Mouse (Mus musculus) ES-CJ7 (cell line): ENCODE measurements at regions not wholly inside any gene's neighbourhood (a gene's known extent, or its start where the extent isn't known, plus 50 kb on each side); places are given as distances from the start of the nearest gene placed in this dataset.

Source experiments
- DNase-seq: peaks from one replicate; pipeline ENCODE4 v3.0.0; 2011; ENCODE audit warnings: low read depth, low spot score

DNA sequence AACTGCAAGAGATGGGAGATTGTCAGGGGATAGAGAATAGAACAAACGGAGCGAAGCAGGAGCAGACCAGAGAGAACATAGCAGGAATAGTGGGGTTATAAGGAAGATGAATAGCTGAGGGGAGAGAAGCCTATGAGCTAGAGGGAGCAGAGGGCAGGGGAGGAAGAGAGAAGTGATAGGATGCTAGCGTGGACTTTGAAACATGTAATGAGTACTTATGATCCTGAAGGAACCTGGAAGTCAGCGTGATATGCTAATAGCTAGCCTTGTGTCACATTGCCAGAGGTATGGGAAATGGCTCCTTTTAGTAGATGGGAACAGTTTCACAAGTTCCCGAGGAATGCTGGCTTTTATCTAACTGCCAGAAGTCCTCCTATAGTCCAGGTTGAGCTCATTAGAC is 51.8 kb downstream of the Calml3 start:
- no peak for DNase-seq

DNA sequence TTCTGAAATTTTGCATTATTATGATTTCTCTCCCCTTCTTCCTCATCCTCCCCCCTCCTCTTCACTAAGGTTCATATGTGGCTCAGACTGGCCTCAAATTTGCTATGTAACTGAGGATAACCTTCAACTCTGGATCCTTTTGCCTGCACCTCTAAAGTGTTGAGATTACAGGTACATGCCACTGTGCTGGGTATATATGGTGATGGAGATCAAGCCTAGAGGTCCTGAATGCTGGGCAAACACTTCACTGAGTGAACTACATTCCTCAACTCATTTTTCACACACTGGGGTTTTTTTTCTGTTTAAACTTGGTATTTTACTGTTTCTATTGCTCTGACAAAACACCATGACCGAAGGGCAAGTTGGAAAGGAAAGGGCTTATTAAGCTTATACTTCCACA is 52.9 kb downstream of the Calml3 start:
- no peak for DNase-seq

DNA sequence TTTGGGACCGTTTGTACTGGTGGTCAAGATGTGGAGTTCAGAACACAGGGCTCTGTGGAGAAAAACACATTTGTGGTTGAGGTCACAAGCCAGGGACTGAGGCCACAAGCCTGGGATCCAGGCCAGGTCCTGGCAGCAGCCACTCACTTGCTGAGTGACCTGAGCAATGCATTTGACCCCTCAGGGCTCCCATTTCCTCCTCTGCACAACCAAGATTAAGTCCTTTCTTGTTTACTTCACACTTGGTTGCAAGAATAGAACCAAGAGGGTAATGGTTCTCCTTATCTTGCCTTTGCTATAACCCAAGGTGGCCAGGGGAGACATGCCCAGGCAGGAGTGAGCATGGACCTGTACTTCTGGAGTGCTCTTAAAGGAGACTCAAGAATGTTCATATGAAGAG is 53.4 kb downstream of the Calml3 start:
- no peak for DNase-seq

DNA sequence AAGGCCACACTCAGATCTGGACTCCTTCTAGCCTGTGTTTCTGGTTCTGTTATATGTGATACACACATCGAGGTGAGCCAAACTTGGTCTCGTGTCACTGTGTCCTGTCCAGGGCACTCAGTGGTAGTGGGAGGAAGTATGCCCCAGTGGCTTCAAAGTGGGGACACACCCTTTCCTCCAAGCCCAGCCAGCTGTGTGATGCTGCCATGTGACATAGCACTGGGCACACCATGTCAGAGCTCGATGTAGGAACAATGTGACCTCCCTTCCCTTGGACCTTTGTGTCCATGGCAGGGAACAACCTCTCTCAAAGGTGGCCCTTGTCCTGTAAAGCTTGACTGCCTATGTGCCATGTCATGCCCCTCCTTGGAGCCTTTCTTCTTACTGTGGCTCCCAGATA is 54.5 kb downstream of the Calml3 start:
- no peak for DNase-seq

DNA sequence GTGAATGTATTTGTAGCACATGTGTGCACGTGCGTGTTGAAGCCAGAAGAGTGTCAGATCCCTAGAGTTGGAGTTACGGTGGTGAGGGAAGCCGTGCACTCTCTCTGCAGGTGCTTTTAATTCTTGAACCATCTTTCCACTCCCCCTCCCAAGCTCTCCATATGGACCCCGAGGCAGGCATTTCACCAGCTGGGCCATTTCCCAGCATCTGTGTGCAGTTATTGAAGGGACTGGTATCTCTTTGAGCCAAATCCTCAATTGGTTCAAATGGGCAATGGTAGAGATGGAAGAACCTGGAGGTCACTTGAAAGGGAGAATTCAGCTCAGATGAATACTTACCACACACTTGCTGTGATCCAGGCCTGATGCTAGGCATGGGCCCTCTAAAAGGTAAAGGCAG is 55.3 kb downstream of the Calml3 start:
- no peak for DNase-seq

DNA sequence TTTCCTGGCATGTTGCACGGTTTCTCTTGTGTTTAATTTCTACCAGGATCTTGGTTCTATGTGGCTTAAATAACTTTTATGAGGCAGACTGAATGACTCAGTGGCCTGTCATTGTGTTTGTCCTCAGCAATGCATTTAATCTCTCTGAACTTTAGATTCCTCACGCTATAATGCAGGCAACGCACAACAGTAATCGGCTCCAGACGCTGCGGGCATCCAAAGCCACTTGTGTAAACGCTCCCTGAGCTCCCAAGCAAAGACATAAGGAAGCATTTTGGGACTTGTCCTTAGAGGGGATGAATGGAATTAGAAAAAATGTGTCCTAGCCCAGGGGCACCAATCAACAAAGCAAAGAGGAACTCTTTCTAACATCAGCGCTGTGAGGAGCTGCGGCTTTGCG is 57.6 kb downstream of the Calml3 start:
- no peak for DNase-seq

DNA sequence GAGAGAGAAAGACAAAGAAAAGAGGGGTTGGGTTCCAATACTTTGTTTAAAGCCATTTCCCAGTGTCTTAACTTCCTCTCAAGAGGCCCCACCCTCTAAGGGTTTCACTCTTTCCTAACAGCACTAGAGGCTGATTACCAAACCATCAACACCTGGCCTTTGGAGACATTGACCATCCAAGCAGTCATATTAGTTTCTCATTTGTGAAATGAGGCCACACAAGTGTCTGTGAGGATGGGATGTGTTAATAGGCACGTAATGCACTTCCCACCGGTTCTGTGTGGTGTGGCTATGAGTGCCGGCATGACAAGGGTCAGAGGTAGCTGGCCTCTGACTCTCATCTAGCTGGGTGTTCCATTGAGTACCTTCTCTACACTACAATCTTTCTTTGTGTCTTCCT is 59.2 kb downstream of the Calml3 start:
- DNase-seq = no peak

DNA sequence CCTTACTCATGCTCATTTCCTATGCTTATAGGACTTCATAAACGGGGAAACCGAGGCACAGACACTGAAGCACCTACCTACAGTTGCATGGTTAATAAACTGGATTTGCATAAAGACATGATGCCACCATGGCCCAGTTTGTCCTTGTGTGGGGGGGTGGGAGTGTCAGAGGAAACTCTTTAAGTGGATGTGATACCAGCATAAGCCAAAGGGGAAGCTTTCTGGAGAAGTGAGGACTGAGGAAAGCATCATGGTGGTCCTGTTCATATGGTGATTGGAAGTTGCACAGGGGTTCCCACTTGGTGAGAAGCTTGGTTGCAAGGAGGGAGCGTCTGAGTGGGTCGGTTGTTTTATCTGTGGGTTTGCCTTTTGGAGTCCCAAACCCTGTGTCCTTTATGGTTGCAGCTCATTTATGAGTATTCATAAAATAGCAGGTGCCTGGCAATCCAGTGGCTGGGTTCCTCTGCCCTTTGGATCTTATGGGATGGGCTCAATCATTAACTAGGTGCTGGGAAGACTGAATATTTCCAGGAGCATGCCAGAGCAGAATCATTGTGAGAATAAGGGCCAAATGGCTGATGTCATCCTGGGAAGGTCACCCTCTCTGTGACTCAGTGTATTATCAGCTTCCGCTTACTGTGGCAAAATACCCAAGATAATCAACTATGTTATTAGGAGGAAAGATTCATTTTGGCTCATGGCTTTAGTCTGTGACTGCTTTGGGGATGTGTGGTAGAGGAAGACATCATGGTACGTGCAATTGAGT is 60.2 kb downstream of the Calml3 start:
- DNase-seq = no peak

DNA sequence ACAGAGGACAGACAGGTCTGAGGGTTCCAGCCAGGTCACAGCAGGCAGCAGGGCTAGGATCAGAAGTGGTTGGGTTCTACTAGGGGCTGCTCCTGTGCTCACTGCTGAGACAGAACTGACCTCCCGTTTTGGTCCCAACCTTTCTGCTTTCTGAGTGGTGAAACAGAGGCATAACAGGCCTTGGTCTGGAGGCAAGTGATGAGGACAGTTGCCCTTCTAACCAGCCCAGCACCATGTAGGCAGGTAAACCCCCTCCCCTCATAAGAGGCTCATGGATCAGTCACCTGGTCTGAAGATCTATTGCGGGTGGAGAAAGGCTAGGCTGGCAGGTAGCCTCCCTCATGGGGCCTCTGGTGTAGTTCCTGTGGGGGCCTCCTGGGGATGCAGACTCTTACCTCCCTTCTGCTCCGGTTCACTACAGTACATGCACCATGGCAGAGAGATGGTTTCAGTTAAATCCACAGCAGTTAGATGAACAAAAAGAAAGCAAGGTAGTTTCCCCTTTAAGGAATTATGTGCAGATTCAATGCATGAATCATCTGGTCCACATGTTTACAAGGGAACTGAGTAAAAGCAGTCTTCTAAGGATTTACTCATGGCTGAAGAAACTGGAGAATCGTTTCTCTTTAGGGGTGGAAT is 61.2 kb downstream of the Calml3 start:
- DNase-seq = no peak

DNA sequence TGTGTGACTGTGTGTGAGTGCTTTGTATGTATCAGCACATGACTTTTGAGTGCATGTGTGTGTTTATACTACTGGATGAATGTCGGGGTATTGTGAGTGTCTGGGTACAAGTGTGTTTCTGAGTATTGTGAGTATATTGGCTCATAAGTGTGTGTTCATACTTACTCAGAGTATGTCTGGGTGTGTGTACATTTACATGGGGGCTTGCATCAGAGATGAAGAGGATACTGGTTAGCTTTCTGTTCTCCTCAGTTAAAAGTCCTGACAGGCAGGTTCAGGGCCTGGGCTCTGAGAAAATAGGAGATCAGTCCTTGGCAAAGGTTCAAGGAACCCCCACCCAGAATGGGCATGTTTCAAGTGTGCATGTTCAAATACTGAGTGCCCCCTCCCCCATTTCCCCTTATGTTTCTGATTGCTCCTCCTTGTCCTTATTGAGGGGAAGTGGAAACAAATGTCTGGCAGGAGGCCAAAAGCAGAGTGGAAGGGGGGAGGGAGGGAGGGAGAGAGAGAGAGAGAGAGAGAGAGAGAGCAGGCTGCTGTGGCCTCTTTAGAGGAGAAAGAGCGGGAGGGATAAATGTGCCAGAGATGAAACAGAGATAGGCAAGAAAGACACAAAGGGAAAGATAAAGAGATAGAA is 61.9 kb downstream of the Calml3 start:
- no peak for DNase-seq

DNA sequence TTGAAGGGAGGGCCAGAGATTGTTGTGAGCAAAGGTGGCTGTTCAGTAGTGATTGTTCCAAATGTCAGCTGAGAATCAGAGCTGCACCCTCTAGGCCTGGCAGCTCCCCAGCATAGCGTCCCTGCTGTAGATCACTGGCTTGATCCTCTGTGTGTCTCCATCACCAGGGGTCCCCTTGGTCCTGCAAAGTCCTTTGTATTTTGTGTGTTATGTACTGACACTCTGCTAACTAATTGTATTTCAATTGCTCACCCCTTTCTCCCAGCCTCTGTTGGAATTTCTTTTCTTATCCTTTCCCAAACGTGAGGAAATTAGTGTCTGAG is 73.5 kb downstream of the Calml3 start:
- DNase-seq = no peak

DNA sequence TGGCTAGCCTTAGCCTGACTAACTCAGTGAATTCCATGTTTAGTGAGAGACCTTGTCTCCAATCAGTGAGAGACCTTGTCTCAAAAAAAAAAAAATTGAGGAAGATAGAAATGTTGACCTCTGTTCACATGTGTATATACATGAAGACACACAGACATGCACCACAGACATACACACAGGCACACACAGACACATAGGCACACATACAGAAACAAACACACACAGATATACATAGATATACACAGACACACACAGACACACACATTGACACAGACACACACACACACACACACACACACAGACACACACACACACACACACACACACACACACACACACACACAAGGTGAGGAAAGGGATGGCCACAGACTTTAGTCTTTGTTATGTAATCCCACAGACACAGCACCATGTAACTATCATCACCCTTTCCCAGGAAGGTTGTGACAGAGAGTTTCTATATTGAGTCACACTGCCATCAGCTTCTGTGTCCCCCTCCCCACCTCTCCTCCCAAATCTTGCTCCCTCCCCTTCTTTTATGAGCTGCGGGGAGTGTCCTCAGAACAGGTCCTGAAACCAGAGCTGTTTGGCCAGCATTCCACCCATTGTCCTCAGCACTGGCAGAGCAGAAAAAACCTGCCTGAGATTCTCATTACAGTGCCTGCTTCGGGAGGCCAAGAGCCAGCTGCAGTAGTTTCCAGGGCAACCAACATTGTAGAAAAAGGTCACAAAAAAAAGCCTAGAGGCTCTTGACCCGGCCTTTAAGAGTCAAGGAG is 74.0 kb downstream of the Calml3 start:
- peak; percentile 17 for DNase-seq

DNA sequence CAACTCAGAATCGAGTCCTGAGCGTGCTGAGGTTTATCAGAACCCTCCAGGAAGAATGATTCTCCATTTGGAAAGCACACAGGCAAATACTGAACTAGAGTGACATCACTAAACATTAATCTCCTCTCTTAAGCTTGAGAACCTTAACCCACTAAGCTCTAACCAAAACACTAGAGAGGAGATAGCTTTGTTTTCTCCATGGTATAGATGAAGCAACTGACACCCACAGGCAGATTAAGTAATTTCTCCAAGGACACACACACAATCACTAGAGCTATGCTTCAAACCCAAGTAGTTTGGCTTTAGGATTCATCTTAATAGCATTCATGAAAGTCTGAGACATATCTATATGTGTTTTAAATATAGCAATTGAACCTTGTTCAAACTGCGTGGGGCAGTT is 75.2 kb downstream of the Calml3 start:
- no peak for DNase-seq

DNA sequence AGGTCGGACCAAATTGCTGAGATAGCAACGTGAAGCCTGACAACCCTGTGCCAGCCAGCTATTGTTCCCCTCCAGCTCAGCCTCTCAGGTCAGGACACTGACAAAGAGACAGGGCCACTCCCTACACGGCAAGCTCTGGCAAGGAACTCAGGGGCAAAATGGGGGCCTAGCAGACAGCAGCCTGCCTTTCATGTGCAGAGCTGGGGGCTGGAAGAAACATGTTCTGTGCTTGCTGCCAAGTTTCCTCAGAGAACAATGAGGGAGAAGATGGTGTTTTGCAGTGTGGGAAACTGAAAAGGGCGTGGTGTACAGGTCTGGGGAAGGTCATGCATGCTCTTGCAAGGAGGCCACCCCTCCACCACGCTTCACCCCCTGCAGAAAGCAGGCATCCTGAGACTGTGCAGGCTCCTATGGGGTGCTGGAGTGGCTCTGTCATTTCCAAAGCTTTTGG is 77.8 kb downstream of the Calml3 start:
- DNase-seq = peak; percentile 11

DNA sequence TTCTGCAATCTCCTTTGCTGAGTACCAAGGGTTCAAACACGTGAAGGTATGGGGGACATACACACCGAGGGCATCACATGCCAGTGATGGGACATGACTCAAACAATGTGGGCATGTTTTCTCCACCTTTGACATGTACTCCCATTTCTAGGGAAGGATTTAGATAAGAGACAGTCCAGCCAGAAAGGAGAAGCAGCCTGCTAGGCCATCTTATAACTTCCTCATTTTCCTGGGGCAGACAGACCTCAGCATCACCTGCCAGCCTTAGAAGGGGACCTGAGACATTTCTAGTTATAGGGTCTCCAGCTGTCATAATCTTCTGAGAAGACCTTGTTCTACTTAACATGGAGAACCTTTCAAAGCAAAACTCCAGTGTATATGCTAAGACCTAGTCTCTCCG is 78.3 kb downstream of the Calml3 start:
- DNase-seq = no peak

DNA sequence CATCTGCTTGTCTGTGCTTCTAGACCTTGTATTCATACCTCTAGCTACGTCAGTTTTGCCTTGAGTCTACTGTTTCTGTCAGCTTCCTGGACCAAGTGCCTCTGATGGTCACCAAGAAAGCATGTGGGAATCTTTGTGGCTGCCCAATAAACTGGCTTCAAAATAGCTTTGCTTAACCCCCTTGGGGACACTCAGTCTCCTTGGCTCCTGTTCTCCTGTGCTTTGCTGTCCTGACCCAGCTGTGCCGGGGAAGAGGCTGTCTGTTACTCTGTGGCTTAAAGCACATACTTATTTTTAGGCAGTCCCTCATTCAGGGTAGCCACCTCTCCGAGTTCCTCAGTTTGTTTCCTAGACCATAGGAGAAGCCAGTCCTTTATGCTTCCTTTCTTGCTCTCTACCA is 79.8 kb downstream of the Calml3 start:
- DNase-seq = no peak

DNA sequence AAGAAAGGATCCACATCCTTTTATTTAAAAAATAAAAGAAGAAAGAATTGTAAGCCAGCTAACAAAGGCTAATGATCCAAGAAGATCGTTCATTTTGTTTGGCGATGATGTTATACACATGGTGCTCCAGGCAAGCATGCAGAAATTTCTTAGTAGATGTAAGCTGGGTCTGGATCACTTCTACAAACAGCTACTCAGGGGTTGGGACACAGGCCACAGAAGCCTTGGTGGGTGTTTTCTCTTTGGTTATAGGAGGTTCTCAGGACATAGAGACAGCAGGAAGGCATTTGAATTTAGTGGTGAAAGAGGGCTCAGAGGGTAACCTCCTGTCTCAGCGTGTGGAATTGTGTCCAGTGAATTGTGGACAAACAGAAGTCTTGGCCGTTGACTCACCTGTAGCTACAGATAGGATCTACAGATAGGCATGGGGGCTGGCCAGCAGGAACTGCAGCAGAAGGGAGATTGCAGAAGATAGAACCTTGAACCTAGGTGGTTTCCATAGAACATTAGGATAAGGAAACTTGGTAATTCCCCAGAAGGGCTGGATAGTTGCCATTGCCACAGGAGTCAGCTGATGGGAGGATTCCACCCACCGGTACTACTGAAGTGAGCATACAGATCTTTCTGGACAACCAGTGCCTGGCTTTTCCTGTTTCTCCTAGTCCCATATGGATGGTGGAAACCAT is 80.5 kb downstream of the Calml3 start:
- DNase-seq = no peak

DNA sequence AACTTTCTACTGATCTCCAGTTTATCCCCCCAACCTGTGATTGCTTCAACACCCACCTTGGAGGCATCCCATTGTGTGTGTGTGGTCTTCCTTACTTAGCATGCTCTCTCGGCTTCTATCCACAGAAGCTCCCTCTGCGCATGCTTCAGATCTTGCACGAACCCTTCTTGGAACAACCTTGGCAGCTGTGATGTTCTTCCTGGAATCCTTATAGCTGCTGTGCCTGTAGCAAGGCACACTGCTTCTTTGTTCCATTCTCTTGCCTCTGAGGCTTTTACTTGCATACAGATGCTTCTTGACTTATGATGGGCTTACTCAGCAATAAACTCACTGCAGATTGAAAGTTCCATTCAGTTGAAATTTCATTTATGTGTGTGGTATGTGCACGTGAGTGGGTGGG is 81.2 kb downstream of the Asb13 start:
- DNase-seq = no peak

DNA sequence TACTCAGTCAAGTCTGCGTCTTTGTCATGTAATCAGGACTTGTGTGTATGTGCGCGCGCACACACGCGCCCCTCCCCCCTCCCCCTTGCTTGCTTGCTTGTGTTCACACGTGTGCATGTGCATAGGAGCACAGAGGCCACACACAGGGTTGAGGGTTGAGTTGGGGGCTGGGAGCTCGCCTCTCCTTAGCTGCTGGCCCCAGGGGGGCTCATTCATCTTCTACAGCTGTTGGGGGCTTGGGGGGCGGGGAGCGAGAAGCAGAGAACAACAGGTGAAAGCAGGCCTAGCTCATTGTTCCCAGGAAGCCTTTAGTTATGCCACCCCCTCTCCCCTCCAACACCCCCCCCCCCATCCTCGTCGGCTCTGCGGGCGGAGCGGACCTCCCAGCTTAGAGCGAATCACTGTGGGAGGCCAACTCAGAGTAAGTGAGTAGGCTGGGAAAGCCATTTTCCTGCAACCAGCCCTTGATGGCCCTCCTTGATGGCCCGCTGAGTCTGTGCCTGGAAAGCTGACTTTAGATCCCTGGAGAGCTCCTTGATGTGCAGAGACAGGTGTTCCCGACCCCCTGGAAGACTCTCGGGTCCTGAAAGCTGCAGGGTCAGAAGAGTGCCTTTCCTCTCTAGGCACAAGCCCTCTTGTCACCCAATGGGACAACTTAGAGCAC is 78.8 kb downstream of the Asb13 start:
- peak; percentile 92 for DNase-seq

DNA sequence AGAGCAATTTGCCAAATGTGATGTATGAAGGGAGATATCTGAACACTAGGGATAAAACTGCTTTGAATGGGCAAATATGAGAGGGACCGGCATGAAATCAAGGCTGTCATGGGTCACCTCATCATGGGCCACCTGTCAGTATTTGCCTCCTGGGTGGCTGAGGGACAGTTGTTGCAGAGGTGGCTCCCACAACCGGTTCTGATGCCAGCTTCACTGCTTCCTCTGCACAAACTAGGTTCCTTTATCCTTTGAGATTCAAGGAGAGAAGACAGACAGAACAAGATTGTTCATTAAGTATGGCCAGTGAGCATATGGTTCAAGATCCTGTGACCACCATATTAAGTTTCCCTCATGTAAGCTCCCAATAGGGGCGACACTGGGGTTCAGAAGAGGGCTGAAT is 78.3 kb downstream of the Asb13 start:
- DNase-seq = no peak

DNA sequence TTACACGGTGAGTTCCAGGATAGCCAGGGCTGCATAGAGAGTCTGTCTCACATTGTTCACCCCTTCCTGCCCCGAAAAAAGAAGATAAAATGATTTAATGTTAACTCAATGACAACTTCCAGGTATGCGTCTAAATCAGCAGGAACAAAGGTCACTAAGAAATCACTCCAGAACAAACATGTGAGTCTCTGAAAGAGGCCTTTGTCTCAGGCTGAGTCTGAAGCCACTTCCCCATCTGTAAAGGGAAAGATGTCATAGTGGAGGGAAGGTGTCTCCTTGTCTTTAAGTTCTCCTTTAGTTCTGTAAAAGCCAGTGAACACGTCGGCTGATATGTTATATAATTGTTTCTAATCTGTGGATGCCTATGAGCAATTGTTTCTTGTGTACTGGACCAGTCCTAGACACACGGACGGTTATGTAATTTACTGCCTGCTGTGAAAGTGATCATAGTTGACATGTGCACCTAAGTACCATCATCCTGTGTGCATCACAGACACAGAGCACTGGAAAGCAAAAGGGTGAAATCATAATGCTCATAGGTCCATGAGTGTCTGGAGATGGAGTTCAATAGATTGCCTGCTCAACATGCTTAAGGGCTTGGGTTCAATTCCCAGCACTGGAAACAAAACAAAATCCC is 76.3 kb downstream of the Asb13 start:
- no peak for DNase-seq
